Comparison of ENCODE assay signal across 8 mouse cellular contexts in the genomic region with DNA sequence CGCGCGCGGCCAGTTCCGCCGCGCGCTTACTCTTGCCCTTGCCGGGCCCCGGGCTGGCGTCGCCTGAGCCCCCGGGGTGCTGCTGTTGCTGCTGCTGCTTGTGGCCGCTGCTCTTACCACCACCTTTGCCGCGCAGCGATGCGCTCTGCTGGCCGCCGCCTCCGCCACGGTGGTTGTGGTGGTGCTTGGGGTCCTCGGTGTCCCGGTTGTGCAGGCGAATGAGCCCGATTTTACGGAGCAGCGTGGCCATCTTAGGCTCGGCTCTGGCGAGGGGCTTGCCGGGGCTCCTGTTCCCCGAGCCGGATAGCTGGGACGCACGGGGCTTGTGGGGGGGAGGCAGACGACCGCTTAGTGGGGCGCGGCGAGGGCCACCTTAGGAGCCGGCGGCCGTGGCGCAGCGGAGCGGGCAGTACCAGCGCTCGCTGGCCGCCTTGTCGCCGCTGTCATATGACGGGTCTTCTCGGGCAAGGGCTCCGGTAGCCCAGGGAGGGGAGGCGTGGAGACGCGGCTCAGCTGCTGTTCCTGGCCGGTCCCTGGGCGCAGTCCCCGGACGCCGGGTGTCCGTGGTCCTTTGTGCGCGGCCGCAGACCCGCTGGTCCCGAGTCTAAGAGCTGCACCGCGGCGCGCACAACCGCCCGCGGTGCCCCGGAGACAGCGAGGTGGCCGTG. TPM values are rescaled to one million over a fixed set of nuclear protein-coding genes. Genes with fewer than 3 reads are reported as not detected.
A peak's percentile ranks its signal among the peaks of the same experiment; 100 is the strongest.
DNase-seq lines count a peak whose midpoint lies in the region; ATAC-seq lines count a peak whose summit lies in the region.

No protein-coding gene starts in this region.

- under 1% methylated on average over 62 of the region's 78 CpGs for WGBS in forebrain, embryonic 16.5 days
- under 1% methylated on average over 64 of the region's 78 CpGs for WGBS in intestine, embryonic 16.5 days
- under 1% methylated on average over 76 of the region's 78 CpGs for WGBS in lung, embryonic 15.5 days

- peak; percentile 50 for DNase-seq in right cerebral cortex, adult 18-20 months
- DNase-seq in right cerebral cortex, postnatal 36 days (ENCODE audit: low spot score in 2 of 2) = no peak
- DNase-seq in cerebellum, adult 18-20 months = peak; percentile 62 to 78
- peak; percentile 52 for DNase-seq in right cerebral cortex, postnatal 14 days
- no peak for DNase-seq in yolk sac, embryonic 10.5 days (ENCODE audit: low spot score)

- H3K27me3 ChIP-seq in forebrain, embryonic 16.5 days (replicated peaks; ENCODE audit: control insufficient read depth, insufficient read depth, low read length) = no peaks in the 10 kb centered on the region
- peaks cover 54% of the 10 kb centered on the region for H3K27me3 ChIP-seq in intestine, embryonic 16.5 days (replicated peaks; ENCODE audit: control insufficient read depth, insufficient read depth, low read length)
- peaks cover 67% of the 10 kb centered on the region for H3K27me3 ChIP-seq in lung, embryonic 15.5 days

- ATAC-seq in forebrain, embryonic 16.5 days = peak; percentile 49
- ATAC-seq in intestine, embryonic 16.5 days = peak; percentile 68
- peak; percentile 66 for ATAC-seq in lung, embryonic 15.5 days (ENCODE audit: borderline replicate concordance, extremely low read depth, low FRiP score, low TSS enrichment)

- H3K9me3 ChIP-seq in forebrain, embryonic 16.5 days (ENCODE audit: control insufficient read depth, low read length) = no peaks in the 10 kb centered on the region
- H3K9me3 ChIP-seq in intestine, embryonic 16.5 days (ENCODE audit: control insufficient read depth, low read length) = no peaks in the 10 kb centered on the region
- 0 out of 2 replicates have a peak, but pooled peaks cover 2% of the 10 kb centered on the region for H3K9me3 ChIP-seq in lung, embryonic 15.5 days

- no peaks in the 10 kb centered on the region for H3K36me3 ChIP-seq in forebrain, embryonic 16.5 days (ENCODE audit: control insufficient read depth, insufficient read depth)
- no peaks in the 10 kb centered on the region for H3K36me3 ChIP-seq in intestine, embryonic 16.5 days (ENCODE audit: control insufficient read depth, insufficient read depth, low read length)
- H3K36me3 ChIP-seq in lung, embryonic 15.5 days = no peaks in the 10 kb centered on the region

- peak overlapping the region; percentile 78 for H3K4me3 ChIP-seq in forebrain, embryonic 16.5 days (replicated peaks; ENCODE audit: low read length)
- peak overlapping the region; percentile 66 for H3K4me3 ChIP-seq in intestine, embryonic 16.5 days (ENCODE audit: low read length)
- peak overlapping the region; percentile 54 for H3K4me3 ChIP-seq in lung, embryonic 15.5 days

- peaks cover 42% of the 10 kb centered on the region for H3K4me1 ChIP-seq in forebrain, embryonic 16.5 days (replicated peaks; ENCODE audit: control insufficient read depth, insufficient read depth, low read length)
- peaks cover 8% of the 10 kb centered on the region for H3K4me1 ChIP-seq in intestine, embryonic 16.5 days (ENCODE audit: control insufficient read depth, insufficient read depth, low read length)
- peaks cover 20% of the 10 kb centered on the region for H3K4me1 ChIP-seq in lung, embryonic 15.5 days

- H3K9ac ChIP-seq in forebrain, embryonic 16.5 days (replicated peaks; ENCODE audit: low read depth, low read length) = peak overlapping the region; percentile 96
- H3K9ac ChIP-seq in intestine, embryonic 16.5 days (ENCODE audit: low read depth, low read length) = peak overlapping the region; percentile 63
- peak overlapping the region; percentile 30 for H3K9ac ChIP-seq in lung, embryonic 15.5 days

- peak overlapping the region; percentile 69 for H3K4me2 ChIP-seq in forebrain, embryonic 16.5 days (ENCODE audit: low read length)
- H3K4me2 ChIP-seq in intestine, embryonic 16.5 days (ENCODE audit: low read depth, low read length) = peak overlapping the region; percentile 99
- peak overlapping the region; percentile 98 for H3K4me2 ChIP-seq in lung, embryonic 15.5 days

- peak overlapping the region; percentile 94 for H3K27ac ChIP-seq in forebrain, embryonic 16.5 days (ENCODE audit: low read length)
- no peak overlapping the region for H3K27ac ChIP-seq in intestine, embryonic 16.5 days (ENCODE audit: low read length)
- no peak overlapping the region for H3K27ac ChIP-seq in lung, embryonic 15.5 days

RNA-seq across cellular contexts. Expression of gene Ube2ql1, which starts 0.5 kb away (rescaled TPM):
- 26.4 and 32.4 TPM in 2 replicates for polyA plus RNA-seq in forebrain, embryonic 16.5 days (2015; fragmentation: Nextera tagmentation; extraction: Ambion mirVana)
- 0.10 and 0.12 TPM in 2 replicates for polyA plus RNA-seq in intestine, embryonic 16.5 days (2015; fragmentation: Nextera tagmentation; extraction: Ambion mirVana)
- 0.09 and 0.30 TPM in 2 replicates for polyA plus RNA-seq in lung, embryonic 15.5 days (2015; fragmentation: Nextera tagmentation; extraction: Ambion mirVana)

Comparison
In these comparisons a context has a peak if more than half of its experiments do, and no peak if none do; other contexts are left out.
1. DNase-seq: peak in right cerebral cortex, adult 18-20 months (single experiment), cerebellum, adult 18-20 months (2 of 2) and right cerebral cortex, postnatal 14 days (single experiment); none in right cerebral cortex, postnatal 36 days (0 of 2) and yolk sac, embryonic 10.5 days (single experiment).
2. H3K9ac ChIP-seq: peak in every context shown above with its lines; median percentile 96 in forebrain, embryonic 16.5 days; 63 in intestine, embryonic 16.5 days; 30 in lung, embryonic 15.5 days.
3. RNA of gene Ube2ql1, which starts 0.5 kb away (polyA plus RNA-seq): 26.4 to 32.4 TPM in forebrain, embryonic 16.5 days; 0.09 to 0.30 TPM in lung, embryonic 15.5 days and 0.10 to 0.12 TPM in intestine, embryonic 16.5 days; every median in the first group is over 10 times any median in the second.
4. Peak in every context shown above with its lines, with median percentiles within 50 percentile points of each other: ATAC-seq, H3K4me2 ChIP-seq and H3K4me3 ChIP-seq.